Mouse (Mus musculus): ENCODE measurements at regions not wholly inside any gene's neighbourhood (a gene's known extent, or its start where the extent isn't known, plus 50 kb on each side); places are given as distances from the start of the nearest gene placed in this dataset.

DNA sequence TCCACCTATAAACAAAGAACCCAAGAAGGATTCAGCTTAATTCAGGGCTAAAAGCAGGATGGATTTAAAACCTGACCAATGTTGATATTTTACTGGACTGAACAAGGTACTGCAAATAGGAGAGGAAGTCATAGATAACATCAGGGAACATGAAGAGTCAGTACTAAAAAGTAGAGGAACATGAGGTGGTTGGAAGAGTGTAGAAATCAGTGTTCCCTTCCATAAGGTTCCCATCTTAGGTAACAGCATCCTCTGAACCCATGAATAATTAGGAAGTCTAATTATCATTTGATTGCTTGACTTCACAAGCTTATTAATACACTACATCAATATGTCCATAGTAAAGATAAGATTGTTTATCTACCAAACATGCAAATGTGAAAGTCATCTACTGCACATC, 277.8 kb upstream of the Ngly1 start:
- H3K9me3 ChIP-seq (ENCODE audit: low read length) = peaks cover 28% of the 10 kb centered on the region
- no peaks in the 10 kb centered on the region for H3K36me3 ChIP-seq (ENCODE audit: insufficient read depth, low read length)
- H3K4me1 ChIP-seq (replicated peaks; ENCODE audit: low read depth, low read length) = no peaks in the 10 kb centered on the region
- TF ChIP-seq NANOG (IDR thresholded peaks at IDR 0.05; ENCODE audit: borderline replicate concordance, low read length) (no peak), POU5F1 (IDR thresholded peaks at IDR 0.05; ENCODE audit: borderline replicate concordance, low read length) (no peak), CTCF (conservative IDR thresholded peaks at IDR 0.05; ENCODE audit: low read length) (no peak)
- H3K4me3 ChIP-seq (replicated peaks; ENCODE audit: low read length) = no peak overlapping the region
- H3K27me3 ChIP-seq (ENCODE audit: insufficient read depth, low read length) = no peaks in the 10 kb centered on the region

DNA sequence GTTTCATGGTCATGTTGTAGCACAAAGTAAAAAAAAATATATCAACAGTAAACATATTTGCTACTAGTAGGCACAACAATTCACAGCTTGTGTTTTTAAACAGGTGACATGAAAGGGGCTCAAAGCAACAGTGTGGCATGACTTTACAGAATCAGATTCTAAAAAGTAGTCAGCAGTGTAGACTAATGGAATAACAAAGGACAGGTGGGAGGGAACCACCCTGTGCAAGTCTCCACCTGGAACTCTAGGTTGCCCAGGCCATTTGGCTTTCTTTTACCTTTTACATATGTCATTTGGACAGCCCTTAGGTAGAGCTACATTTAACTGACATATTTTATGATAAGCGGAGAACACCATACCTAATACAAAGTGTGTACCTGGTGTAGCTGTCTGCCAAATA, 271.7 kb upstream of the Ngly1 start:
- H3K4me3 ChIP-seq (replicated peaks; ENCODE audit: low read length) = no peak overlapping the region
- TF ChIP-seq POU5F1 (IDR thresholded peaks at IDR 0.05; ENCODE audit: borderline replicate concordance, low read length) = no peak
- no peak for TF ChIP-seq CTCF (conservative IDR thresholded peaks at IDR 0.05; ENCODE audit: low read length)
- TF ChIP-seq NANOG (IDR thresholded peaks at IDR 0.05; ENCODE audit: borderline replicate concordance, low read length) = no peak
- H3K27me3 ChIP-seq (ENCODE audit: insufficient read depth, low read length) = no peaks in the 10 kb centered on the region
- H3K36me3 ChIP-seq (ENCODE audit: insufficient read depth, low read length) = no peaks in the 10 kb centered on the region
- H3K4me1 ChIP-seq (replicated peaks; ENCODE audit: low read depth, low read length) = peaks cover 6% of the 10 kb centered on the region
- peaks cover 62% of the 10 kb centered on the region for H3K9me3 ChIP-seq (ENCODE audit: low read length)

DNA sequence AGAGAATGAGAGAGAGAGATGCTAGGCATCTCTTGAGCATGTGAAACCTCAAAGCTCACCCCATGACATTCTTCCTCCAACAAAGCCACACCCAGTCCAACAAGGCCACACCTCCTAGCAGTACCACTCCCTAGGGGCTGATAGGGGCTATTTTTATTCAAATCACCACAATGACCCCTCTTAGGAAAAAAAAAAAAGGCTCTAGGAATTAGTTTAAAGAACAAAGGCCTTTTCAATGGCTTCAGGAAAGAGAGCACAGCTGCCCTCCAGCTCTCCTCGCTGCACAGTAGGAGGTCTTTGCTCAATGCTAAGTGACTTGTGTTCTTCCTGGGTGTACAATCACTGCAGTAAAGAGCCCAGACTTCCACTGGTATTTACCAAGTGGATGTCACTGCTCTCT, 270.8 kb upstream of the Ngly1 start:
- TF ChIP-seq POU5F1 (IDR thresholded peaks at IDR 0.05; ENCODE audit: borderline replicate concordance, low read length) (peak; percentile 10; the same call in 1 of the 2 replicates), NANOG (IDR thresholded peaks at IDR 0.05; ENCODE audit: borderline replicate concordance, low read length) (peak; percentile 78; the same call in 1 of the 2 replicates), CTCF (conservative IDR thresholded peaks at IDR 0.05; ENCODE audit: low read length) (no peak)
- peaks cover 57% of the 10 kb centered on the region for H3K9me3 ChIP-seq (ENCODE audit: low read length)
- no peaks in the 10 kb centered on the region for H3K27me3 ChIP-seq (ENCODE audit: insufficient read depth, low read length)
- H3K4me3 ChIP-seq (replicated peaks; ENCODE audit: low read length) = no peak overlapping the region
- no peaks in the 10 kb centered on the region for H3K36me3 ChIP-seq (ENCODE audit: insufficient read depth, low read length)
- peaks cover 6% of the 10 kb centered on the region for H3K4me1 ChIP-seq (replicated peaks; ENCODE audit: low read depth, low read length)

DNA sequence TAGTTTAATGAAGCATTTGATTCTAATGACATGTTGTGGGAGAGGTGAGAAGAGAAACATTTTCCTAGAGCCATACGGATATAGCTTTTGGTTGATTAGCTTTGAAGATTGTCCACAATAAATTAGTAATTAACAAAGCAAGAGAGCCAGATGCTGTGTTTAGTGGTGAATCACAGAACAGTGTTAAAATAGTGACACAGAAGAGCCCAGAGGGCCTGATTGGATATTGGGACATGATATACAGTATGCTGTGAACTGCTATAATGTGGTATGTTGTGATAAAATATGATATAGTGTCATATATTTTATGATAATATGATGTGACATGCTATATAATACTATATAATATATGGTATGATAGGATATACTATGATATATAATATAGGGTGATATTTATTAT, 243.7 kb upstream of the Ngly1 start:
- TF ChIP-seq NANOG (IDR thresholded peaks at IDR 0.05; ENCODE audit: borderline replicate concordance, low read length) (no peak), CTCF (conservative IDR thresholded peaks at IDR 0.05; ENCODE audit: low read length) (no peak), POU5F1 (IDR thresholded peaks at IDR 0.05; ENCODE audit: borderline replicate concordance, low read length) (no peak)
- no peaks in the 10 kb centered on the region for H3K27me3 ChIP-seq (ENCODE audit: insufficient read depth, low read length)
- no peaks in the 10 kb centered on the region for H3K4me1 ChIP-seq (replicated peaks; ENCODE audit: low read depth, low read length)
- H3K36me3 ChIP-seq (ENCODE audit: insufficient read depth, low read length) = no peaks in the 10 kb centered on the region
- H3K9me3 ChIP-seq (ENCODE audit: low read length) = peaks cover 9% of the 10 kb centered on the region
- H3K4me3 ChIP-seq (replicated peaks; ENCODE audit: low read length) = no peak overlapping the region

DNA sequence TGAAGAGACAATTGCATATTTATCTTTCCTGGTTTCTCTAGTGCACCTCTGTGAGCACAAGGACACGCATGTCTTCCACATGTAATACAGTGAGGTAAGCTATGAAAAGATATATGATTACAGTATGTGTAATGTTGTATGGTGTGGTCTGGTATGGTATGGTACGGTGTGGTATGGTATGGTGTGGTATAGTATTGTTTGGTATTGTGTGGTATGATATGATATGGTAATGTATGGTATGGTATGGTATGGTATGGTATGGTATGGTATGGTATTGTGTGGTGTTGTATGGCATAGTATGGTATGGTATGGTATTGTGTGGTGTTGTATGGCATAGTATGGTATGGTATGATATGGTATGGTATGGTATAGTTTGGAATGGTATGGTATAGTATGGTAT, 242.1 kb upstream of the Ngly1 start:
- no peak for TF ChIP-seq NANOG (IDR thresholded peaks at IDR 0.05; ENCODE audit: borderline replicate concordance, low read length)
- no peak for TF ChIP-seq CTCF (conservative IDR thresholded peaks at IDR 0.05; ENCODE audit: low read length)
- no peak for TF ChIP-seq POU5F1 (IDR thresholded peaks at IDR 0.05; ENCODE audit: borderline replicate concordance, low read length)
- Histone ChIP-seq H3K36me3 (ENCODE audit: insufficient read depth, low read length) (no peaks in the 10 kb centered on the region), H3K9me3 (ENCODE audit: low read length) (peaks cover 11% of the 10 kb centered on the region), H3K27me3 (ENCODE audit: insufficient read depth, low read length) (no peaks in the 10 kb centered on the region), H3K4me1 (replicated peaks; ENCODE audit: low read depth, low read length) (no peaks in the 10 kb centered on the region), H3K4me3 (replicated peaks; ENCODE audit: low read length) (no peak overlapping the region)

DNA sequence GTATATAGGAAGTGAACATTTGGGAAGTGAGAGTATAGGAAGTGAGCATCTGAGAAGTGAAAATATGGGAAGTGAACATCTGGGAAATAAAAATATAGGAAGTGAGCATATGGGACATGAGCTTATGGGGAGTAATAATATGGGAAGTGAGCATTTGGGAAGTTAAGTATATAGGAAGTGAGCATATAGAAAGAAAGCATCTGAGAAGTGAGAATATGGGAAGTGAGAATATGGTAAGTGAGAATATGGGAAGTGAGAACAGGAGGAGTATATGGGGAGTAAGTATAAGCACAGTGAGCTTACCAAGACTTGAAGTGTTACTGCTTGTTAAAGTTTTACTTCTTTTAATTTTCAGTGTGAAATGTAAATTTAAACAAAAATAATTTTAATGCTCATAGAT, 239.3 kb upstream of the Ngly1 start:
- no peak for TF ChIP-seq NANOG (IDR thresholded peaks at IDR 0.05; ENCODE audit: borderline replicate concordance, low read length)
- TF ChIP-seq POU5F1 (IDR thresholded peaks at IDR 0.05; ENCODE audit: borderline replicate concordance, low read length) = no peak
- no peak for TF ChIP-seq CTCF (conservative IDR thresholded peaks at IDR 0.05; ENCODE audit: low read length)
- H3K36me3 ChIP-seq (ENCODE audit: insufficient read depth, low read length) = no peaks in the 10 kb centered on the region
- H3K9me3 ChIP-seq (ENCODE audit: low read length) = peaks cover 5% of the 10 kb centered on the region
- no peaks in the 10 kb centered on the region for H3K27me3 ChIP-seq (ENCODE audit: insufficient read depth, low read length)
- no peak overlapping the region for H3K4me3 ChIP-seq (replicated peaks; ENCODE audit: low read length)
- H3K4me1 ChIP-seq (replicated peaks; ENCODE audit: low read depth, low read length) = no peaks in the 10 kb centered on the region

DNA sequence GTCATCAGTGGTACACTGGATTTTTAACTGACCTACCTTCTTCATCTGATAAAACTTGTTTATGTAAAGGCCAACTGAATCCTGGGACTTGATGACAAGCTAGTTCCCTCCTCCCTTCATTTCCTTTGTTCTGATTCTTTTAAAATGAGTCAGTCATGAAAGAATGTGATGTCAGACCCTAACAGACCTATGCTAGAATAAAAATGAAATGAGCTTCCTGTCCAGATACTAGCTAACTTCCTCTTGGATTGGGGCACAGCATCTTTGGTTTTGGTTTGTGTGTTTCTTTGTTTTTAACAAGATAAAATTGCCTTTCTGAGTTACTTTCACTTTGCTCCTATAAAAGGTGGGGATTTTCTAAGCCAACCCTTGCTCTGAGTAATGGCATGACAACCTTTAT, 225.2 kb upstream of the Ngly1 start:
- Histone ChIP-seq H3K4me3 (replicated peaks; ENCODE audit: low read length) (no peak overlapping the region), H3K36me3 (ENCODE audit: insufficient read depth, low read length) (no peaks in the 10 kb centered on the region), H3K9me3 (ENCODE audit: low read length) (no peaks in the 10 kb centered on the region; the same call in 1 of the 2 replicates), H3K4me1 (replicated peaks; ENCODE audit: low read depth, low read length) (no peaks in the 10 kb centered on the region), H3K27me3 (ENCODE audit: insufficient read depth, low read length) (no peaks in the 10 kb centered on the region)
- TF ChIP-seq POU5F1 (IDR thresholded peaks at IDR 0.05; ENCODE audit: borderline replicate concordance, low read length) (no peak), NANOG (IDR thresholded peaks at IDR 0.05; ENCODE audit: borderline replicate concordance, low read length) (no peak), CTCF (conservative IDR thresholded peaks at IDR 0.05; ENCODE audit: low read length) (no peak)

DNA sequence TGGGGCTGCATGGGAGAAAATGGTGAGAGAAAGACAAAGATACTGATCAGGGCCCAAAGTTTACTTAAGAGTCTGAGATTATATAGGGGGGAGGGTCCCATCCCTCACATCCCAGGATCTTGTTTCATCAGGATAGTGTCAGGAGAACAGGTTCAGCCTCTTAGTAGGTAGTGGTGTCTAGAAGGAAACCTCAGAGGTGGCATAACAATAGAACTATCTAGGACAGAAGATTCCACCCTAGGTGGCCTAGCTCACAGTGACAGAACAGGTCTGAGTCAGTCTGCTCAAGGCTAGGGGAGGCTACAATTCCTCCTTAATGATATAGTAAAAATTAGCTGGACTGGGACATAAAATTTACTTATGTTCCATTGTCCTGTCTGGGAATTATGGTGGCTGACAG, 211.3 kb upstream of the Ngly1 start:
- Histone ChIP-seq H3K4me1 (replicated peaks; ENCODE audit: low read depth, low read length) (peaks cover 5% of the 10 kb centered on the region; the same call in 1 of the 2 replicates), H3K27me3 (ENCODE audit: insufficient read depth, low read length) (no peaks in the 10 kb centered on the region), H3K9me3 (ENCODE audit: low read length) (peaks cover 16% of the 10 kb centered on the region), H3K4me3 (replicated peaks; ENCODE audit: low read length) (no peak overlapping the region), H3K36me3 (ENCODE audit: insufficient read depth, low read length) (no peaks in the 10 kb centered on the region)
- no peak for TF ChIP-seq CTCF (conservative IDR thresholded peaks at IDR 0.05; ENCODE audit: low read length)
- TF ChIP-seq NANOG (IDR thresholded peaks at IDR 0.05; ENCODE audit: borderline replicate concordance, low read length) = no peak
- no peak for TF ChIP-seq POU5F1 (IDR thresholded peaks at IDR 0.05; ENCODE audit: borderline replicate concordance, low read length)

DNA sequence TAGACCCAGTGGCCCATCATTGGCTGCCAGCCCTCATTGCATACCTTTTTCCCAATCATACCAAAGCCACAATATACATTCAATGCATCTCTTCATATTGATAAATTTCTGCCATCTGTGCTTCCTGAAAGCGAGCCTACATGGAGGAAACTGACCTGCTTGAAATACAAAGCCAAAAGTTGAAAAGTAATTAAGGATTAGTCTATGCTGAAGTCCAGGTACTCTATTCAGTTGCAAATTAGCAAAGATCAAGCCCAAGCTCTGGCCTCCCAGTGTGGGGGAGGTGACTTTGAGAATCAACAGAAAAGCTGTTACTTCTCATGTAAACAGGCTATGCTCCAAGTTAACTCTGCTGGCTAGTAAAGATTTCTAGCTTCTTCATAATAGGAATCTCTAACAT, 210.7 kb upstream of the Ngly1 start:
- Histone ChIP-seq H3K27me3 (ENCODE audit: insufficient read depth, low read length) (no peaks in the 10 kb centered on the region), H3K36me3 (ENCODE audit: insufficient read depth, low read length) (no peaks in the 10 kb centered on the region), H3K4me1 (replicated peaks; ENCODE audit: low read depth, low read length) (peaks cover 5% of the 10 kb centered on the region; the same call in 1 of the 2 replicates), H3K9me3 (ENCODE audit: low read length) (peaks cover 16% of the 10 kb centered on the region), H3K4me3 (replicated peaks; ENCODE audit: low read length) (no peak overlapping the region)
- no peak for TF ChIP-seq NANOG (IDR thresholded peaks at IDR 0.05; ENCODE audit: borderline replicate concordance, low read length)
- TF ChIP-seq CTCF (conservative IDR thresholded peaks at IDR 0.05; ENCODE audit: low read length) = no peak
- TF ChIP-seq POU5F1 (IDR thresholded peaks at IDR 0.05; ENCODE audit: borderline replicate concordance, low read length) = no peak
